Mouse (Mus musculus) layer of hippocampus, postnatal 25 days (tissue): ENCODE measurements around the gene Crisp4. TPM values are rescaled to one million over a fixed set of nuclear protein-coding genes. Genes with fewer than 3 reads are reported as not detected.
A peak's percentile ranks its signal among the peaks of the same experiment; 100 is the strongest.

Source experiments
- DNase-seq, 2 experiments: peaks; one replicate each; pipeline ENCODE4 v3.0.0; 2022; ENCODE audit warnings: mixed read lengths in 2 of 2, low spot score in 1 of 2; ENCODE audit errors: extremely low spot score in 1 of 2
- total RNA-seq, 2 experiments: library from RNA; stranded (reverse); gene quantifications; 2 replicates each; pipeline ENCODE4 v1.2.3; 2021

Crisp4 gene
- not detected for total RNA-seq

DNA sequence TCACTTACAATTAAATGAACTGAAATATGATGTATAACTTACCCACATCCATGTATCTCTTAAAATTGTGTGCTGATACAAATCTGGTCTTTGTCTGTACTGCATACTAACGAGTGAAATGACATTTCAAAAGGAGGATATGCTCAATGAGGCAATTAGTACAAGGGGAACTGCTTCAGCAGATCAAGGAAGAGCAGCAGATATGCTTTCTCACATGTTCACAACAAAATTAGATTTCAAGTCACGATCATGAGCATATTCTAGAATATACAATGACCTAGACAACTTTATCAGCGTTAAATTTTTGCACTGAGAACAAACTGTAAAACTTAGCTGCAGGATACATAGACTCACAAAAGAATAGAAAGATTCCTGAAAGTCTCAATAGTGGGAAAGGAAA is at the start of gene Crisp4:
TSS of gene Crisp4 (minus strand) at position 101 of the 400 bp plus-strand sequence.
- no peak for DNase-seq

DNA sequence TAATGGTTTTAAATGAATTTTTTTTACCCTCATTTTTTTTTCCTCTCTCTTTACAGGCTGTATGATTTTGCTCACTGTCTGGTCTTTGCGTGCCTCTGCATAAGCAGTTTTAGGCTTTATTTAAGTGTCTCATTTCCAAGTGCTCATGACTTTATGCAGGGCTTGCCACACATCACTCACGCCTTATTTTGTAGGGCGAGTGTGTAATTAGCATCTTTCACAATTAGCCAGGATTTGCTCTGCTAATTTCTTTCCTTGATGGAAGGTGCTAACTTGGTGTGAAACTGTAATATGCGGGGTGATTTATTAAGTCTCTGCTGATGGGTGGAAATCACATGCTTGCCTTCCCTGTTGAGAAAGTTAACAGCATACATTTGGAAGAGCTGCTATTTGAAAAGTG is 46.0 kb upstream of the Crisp4 start:
- no peak for DNase-seq

DNA sequence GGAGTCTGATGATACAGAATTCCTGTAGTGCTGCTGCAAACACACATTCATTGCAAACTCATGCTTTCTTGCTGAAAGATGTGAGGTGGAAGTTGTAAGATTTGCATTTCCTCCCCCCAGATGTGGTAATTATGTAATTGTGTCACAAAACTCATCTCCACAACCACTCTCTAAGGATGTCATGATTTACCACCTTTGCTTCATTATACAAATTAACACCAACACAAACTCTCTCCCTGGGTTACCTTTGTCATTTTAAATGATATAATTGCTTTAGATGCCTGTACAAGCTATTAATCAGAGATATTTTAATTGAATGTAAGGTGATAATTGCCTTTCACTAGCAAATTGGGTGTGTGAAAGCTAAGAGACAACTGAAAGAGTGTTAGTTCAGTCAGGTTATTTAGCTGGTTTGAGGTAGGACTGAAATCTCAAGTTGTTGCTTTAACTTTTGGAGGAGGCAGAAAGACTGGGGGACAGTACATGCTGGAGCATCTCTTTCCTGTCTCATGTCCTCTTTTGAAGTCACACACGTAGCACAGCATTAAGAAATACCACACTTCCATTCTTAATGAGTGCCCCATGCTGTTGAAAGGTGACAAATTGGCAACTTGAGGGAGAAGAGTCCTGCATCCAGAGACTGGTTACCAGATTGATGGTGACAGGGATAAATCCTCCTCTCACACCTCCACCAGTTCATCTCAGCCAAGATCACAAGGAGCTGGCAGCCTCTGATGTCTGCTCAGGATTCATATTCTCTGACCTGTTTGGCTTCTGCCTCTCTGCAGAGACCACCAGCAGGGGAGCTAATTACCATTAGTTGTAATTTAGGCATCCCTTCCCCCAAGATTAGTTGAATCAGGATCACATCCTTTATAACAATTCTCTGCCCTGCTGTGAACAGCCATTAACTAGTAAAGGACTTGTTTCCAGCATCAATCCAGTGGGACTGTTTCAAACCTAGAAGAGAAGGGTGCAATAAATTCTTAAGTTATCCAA is 45.3 kb upstream of the Crisp4 start:
- no peak for DNase-seq

DNA sequence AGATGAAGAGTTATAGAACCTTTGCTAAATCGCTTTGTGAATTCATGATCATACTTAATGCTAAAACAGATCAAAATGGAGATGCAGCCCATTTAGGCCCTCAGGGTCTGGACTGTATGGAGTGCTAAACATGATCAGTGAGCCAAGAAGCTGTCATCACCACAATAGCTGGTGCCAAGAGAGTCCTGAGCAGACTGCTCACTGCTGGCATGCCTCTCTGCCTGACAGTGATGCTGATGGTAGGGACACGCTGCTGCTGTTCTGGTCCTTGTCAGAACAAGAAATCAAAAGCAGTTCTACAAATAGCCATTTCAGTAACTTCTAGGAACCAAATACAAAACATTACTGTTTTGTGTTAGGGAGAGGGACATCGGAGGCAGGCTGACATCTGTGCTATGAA is 35.5 kb upstream of the Crisp4 start:
- DNase-seq = no peak

DNA sequence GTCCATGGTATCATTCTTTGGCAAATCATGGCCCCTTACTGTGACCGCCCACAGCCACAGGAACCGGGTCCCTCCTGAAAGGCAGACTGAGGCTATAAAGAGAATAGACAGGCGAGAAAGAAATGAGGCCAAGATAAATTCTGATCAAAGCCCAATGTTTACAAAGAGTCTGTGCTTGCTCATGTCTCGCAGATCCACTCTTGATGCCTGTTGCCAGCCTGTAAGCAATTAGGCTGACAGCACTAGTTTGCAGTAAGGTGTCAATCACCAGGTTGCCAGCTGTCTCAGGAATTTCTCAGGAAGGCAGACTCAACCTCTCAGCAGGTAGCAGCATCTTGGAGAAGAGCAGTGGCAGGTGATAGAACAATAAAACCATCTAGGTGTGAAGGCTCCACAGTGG is 24.9 kb upstream of the Crisp4 start:
- no peak for DNase-seq

GRCm38 (mm10) chr1:18168261-18168660 is 22.6 kb upstream of the Crisp4 start:
- DNase-seq = peak; percentile 8 to 11

GRCm38 (mm10) chr1:18159082-18159481 is 13.4 kb upstream of the Crisp4 start:
- DNase-seq = no peak

GRCm38 (mm10) chr1:18148211-18148610 is 2.5 kb upstream of the Crisp4 start:
- no peak for DNase-seq

- DNase-seq = no peak
Measured at GRCm38 (mm10) chr1:18131691-18132090, 14.0 kb downstream of the Crisp4 start.

GRCm38 (mm10) chr1:18129983-18130382 is 15.7 kb downstream of the Crisp4 start:
- no peak for DNase-seq

- DNase-seq = no peak
Measured at GRCm38 (mm10) chr1:18106720-18107355, 38.9 kb downstream of the Crisp4 start.

DNA sequence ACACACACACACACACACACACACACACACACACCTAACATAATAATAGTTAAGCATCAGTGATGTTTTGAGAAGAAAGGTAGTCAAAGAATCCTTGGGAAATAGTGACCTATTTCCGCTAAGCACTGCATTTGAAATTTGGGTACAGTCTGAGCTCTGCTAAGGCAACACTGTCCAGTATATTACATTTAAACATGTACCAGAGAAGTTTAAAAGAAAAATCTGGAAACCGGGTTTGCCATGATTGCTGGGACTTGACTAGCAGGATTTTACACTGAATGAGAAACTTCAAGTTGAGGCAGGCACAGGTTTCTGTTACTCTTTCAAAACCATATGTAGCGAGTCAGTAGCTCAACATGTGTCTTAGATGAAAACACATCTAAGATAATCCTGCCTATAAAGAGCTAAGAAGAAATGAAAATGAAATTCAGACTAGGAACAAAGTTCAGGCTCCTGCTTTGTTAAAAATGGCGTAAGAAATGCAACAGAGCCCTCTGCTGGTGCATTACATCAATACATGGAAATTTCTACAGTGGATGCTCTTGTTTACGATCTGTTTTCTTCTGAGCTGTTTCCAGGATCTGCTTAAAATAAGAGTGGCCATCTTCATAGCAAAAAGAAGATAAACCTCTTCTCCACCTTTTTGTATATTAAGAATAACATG is 39.7 kb downstream of the Crisp4 start:
- DNase-seq = peak in 1 of 2 experiments; percentile 7

- DNase-seq = no peak
Measured at GRCm38 (mm10) chr1:18105029-18105865, 40.5 kb downstream of the Crisp4 start.

Other genes with a start within 250 kb of the Crisp4 start
- gene Defb18, start 91.5 kb upstream of the Crisp4 start, total RNA-seq = not detected
- gene Defb41, start 119.2 kb upstream of the Crisp4 start, total RNA-seq = not detected